Mouse (Mus musculus) kidney, adult 2 months (tissue): ENCODE results near the gene Itga8.

ENCODE experiments used
- CTCF ChIP-seq: fragments of 200-500 bp; conservative IDR thresholded peaks from 2 replicates; pipeline ENCODE4 v1.5.1; 2011; ENCODE audit warnings: low read depth, mild to moderate bottlenecking, control low read depth, low read length, moderate library complexity, mixed read lengths; ENCODE audit not compliant: insufficient read depth, insufficient read length
- POLR2A ChIP-seq: fragments of 200-500 bp; IDR thresholded peaks from one replicate; pipeline ENCODE4 v1.6.1; 2011; ENCODE audit warnings: low read depth, low read length, control low read depth

- TF ChIP-seq CTCF: no peak
- TF ChIP-seq POLR2A: no peak
Measured at GRCm38 (mm10) chr2:12294060-12294459, 7.7 kb downstream of the Itga8 start.
